Mouse (Mus musculus) heart, postnatal 0 days (tissue): ENCODE measurements around the gene Qsox1. TPM values are rescaled to one million over a fixed set of nuclear protein-coding genes. Genes with fewer than 3 reads are reported as not detected.

Experiments used
- ATAC-seq: fragments of 200-750 bp; cut with Nextera tagmentation; 2 replicates; pipeline ENCODE4 v1.8.0; 2017; ENCODE audit warnings: low read depth, moderate number of reproducible peaks, moderate library complexity; ENCODE audit not compliant: insufficient read depth
- DNase-seq: peaks from one replicate; pipeline ENCODE4 v3.0.0-alpha.2; 2016; ENCODE audit warnings: low spot score
- H3K27ac ChIP-seq: fragments of 300-500 bp; sonication (generic); 2 replicates; pipeline ENCODE4 v1.5.1; 2014; ENCODE audit warnings: low read depth, mild to moderate bottlenecking
- H3K27me3 ChIP-seq: fragments of 300-500 bp; sonication (generic); 2 replicates; pipeline ENCODE4 v1.6.1; 2014; ENCODE audit warnings: low read length, mixed read lengths; ENCODE audit not compliant: control insufficient read depth, insufficient read depth
- H3K36me3 ChIP-seq: fragments of 300-500 bp; sonication (generic); replicated peaks from 2 replicates; pipeline ENCODE4 v1.6.1; 2014; ENCODE audit warnings: low read length, mixed read lengths; ENCODE audit not compliant: control insufficient read depth, insufficient read depth
- H3K4me1 ChIP-seq: fragments of 300-500 bp; sonication (generic); 2 replicates; pipeline ENCODE4 v1.6.1; 2014; ENCODE audit warnings: antibody characterized with exemption; ENCODE audit not compliant: control insufficient read depth, insufficient read depth
- H3K4me2 ChIP-seq: fragments of 300-500 bp; sonication (generic); 2 replicates; pipeline ENCODE4 v1.6.1; 2014; ENCODE audit warnings: low read depth, mild to moderate bottlenecking, low read length, moderate library complexity
- H3K4me3 ChIP-seq: fragments of 300-500 bp; sonication (generic); 2 replicates; pipeline ENCODE4 v1.5.1; 2014; ENCODE audit warnings: low read depth, low read length
- H3K9ac ChIP-seq: fragments of 300-500 bp; sonication (generic); replicated peaks from 2 replicates; pipeline ENCODE4 v1.6.1; 2014; ENCODE audit warnings: low read depth, low read length, mixed read lengths
- H3K9me3 ChIP-seq: fragments of 300-500 bp; sonication (generic); replicated peaks from 2 replicates; pipeline ENCODE4 v1.6.1; 2016; ENCODE audit warnings: low read length; ENCODE audit not compliant: control insufficient read depth
- CTCF ChIP-seq: IDR thresholded peaks from 2 replicates; pipeline ENCODE4 v1.5.1; 2016; ENCODE audit warnings: antibody characterized with exemption, control low read depth, low read depth
- EP300 ChIP-seq: IDR thresholded peaks from 2 replicates; pipeline ENCODE4 v1.6.1; 2016; ENCODE audit warnings: antibody characterized with exemption, low read depth
- WGBS: fragments of 180-500 bp; shearing (Covaris S2); extraction: QIAGEN DNeasy Blood & Tissue Kit; methylation state at CpG from one replicate; pipeline ENCODE4 v1.1.7; 2014; 5-methylcytosine and 5-hydroxymethylcytosine counted together
- polyA plus RNA-seq: library from polyadenylated mRNA; unstranded; fragments of >200 nt; fragmentation: Nextera tagmentation; extraction: Ambion mirVana; gene quantifications from 2 replicates; pipeline ENCODE4 v1.2.1, GENCODE M21; 2015
- total RNA-seq: library from RNA; depleted of rRNA; stranded (reverse); fragments of >200 nt; gene quantifications from 2 replicates; pipeline ENCODE4 v1.2.3, GENCODE M21; 2014; ENCODE audit warnings: low replicate concordance

The Qsox1 gene
- total and polyA plus RNA-seq, 2 experiments from 2014 or later: 33.2 to 64.8 TPM

DNA sequence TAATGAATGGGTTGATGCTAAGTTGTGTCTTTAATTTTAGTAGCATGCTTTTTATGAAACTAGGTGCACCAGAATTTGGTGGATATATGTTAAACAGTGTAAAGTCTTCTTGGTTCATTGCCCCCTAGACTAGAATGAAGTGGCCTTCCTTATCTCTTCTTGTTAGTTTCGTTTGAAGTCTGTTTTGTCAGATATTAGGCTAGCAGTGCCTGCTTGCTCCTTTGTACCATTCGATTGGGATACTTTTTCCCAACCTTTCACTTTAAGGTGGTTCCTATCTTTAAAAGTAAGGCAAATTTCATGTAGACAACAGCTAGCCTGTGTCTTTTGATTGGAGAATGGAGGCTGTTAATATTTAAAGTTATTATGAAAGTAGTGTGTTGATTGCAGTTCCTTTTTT lies 23.0 kb upstream of the Qsox1 start:
- H3K9me3 ChIP-seq: no peaks in the 10 kb centered on the region
- H3K36me3 ChIP-seq: no peaks in the 10 kb centered on the region
- no peaks in the 10 kb centered on the region for H3K27me3 ChIP-seq
- TF ChIP-seq CTCF: no peak
- H3K9ac ChIP-seq: no peak overlapping the region
- ATAC-seq: no peak
- 42% methylated on average over 2 of the region's 2 CpGs for WGBS
- H3K27ac ChIP-seq: no peak overlapping the region
- H3K4me2 ChIP-seq: no peak overlapping the region
- no peaks in the 10 kb centered on the region for H3K4me1 ChIP-seq
- DNase-seq: no peak
- no peak overlapping the region for H3K4me3 ChIP-seq

DNA sequence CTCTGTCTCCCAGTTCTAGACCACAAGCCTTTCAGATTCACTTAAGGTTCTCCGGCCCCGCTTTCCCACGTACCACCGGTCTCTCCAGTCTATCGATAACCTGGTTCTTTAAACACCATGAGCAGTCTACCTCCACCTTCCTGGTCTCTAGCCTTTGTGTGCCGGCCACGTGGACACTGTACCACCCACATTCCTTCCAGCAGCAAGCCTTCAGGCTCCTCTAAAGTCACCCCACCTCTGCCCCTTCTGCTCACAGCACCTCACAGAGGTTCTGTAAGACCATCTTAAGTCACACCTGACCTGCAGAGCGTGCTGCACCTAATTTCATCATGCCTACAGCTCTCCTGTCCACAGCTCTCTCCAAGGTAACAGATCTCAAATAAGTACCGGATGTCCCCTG lies 20.9 kb upstream of the Qsox1 start:
- H3K36me3 ChIP-seq: no peaks in the 10 kb centered on the region
- WGBS: 83% methylated on average over 9 of the region's 9 CpGs
- no peaks in the 10 kb centered on the region for H3K27me3 ChIP-seq
- no peak for TF ChIP-seq CTCF
- TF ChIP-seq EP300: no peak
- H3K27ac ChIP-seq: no peak overlapping the region
- DNase-seq: no peak
- no peak overlapping the region for H3K9ac ChIP-seq
- H3K4me1 ChIP-seq: no peaks in the 10 kb centered on the region
- ATAC-seq: no peak
- H3K4me2 ChIP-seq: no peak overlapping the region
- no peak overlapping the region for H3K4me3 ChIP-seq
- no peaks in the 10 kb centered on the region for H3K9me3 ChIP-seq

DNA sequence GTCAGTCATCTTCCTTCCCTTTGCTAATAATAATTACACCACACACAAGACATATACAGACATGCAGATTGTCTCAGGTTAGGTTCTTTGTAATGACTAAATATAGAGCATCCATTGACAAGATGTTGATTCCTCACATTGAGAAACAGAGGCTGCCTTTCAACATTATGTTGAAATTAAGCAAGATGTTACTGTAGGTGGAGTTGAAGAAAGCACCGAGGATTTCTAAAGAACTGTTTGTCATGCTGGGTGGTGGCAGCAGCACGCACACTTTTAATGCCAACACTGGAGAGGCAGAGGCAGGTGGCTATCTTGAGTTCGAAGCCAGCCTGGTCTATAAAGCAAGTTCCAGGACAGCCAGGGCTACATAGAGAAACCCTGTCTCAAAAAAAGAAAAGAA lies 19.3 kb upstream of the Qsox1 start:
- ATAC-seq: no peak
- H3K4me3 ChIP-seq: no peak overlapping the region
- H3K9ac ChIP-seq: no peak overlapping the region
- H3K27ac ChIP-seq: no peak overlapping the region
- TF ChIP-seq CTCF (no peak), EP300 (no peak)
- no peaks in the 10 kb centered on the region for H3K36me3 ChIP-seq
- no peak for DNase-seq
- H3K27me3 ChIP-seq: no peaks in the 10 kb centered on the region
- H3K4me2 ChIP-seq: no peak overlapping the region
- WGBS: 81% methylated on average over 3 of the region's 3 CpGs
- H3K4me1 ChIP-seq: no peaks in the 10 kb centered on the region
- no peaks in the 10 kb centered on the region for H3K9me3 ChIP-seq

DNA sequence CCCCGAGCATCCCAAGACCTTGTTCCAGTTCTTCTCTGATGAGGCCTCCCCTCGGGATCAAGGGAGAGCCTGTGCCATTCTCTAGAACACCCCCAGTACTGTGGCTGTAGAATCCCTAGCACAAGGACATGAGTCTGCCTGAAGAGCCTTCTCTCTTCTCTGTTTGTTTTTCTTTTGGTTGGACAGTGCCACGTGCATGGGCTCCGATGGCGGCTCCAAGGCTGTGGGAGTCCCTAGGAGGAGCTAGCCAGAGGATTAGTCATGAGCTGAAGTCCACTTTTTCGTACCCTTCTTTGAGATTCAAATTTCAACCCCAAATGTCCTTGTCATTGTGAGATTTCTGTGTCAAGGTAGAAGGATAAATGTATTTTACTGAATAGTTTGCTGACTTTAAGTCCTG lies 18.2 kb upstream of the Qsox1 start:
- ATAC-seq (no peak), DNase-seq (no peak)
- WGBS: 65% methylated on average over 6 of the region's 6 CpGs
- Histone ChIP-seq H3K4me1 (no peaks in the 10 kb centered on the region), H3K27me3 (no peaks in the 10 kb centered on the region), H3K27ac (no peak overlapping the region), H3K9ac (no peak overlapping the region), H3K9me3 (no peaks in the 10 kb centered on the region), H3K4me2 (no peak overlapping the region), H3K36me3 (no peaks in the 10 kb centered on the region), H3K4me3 (no peak overlapping the region)
- TF ChIP-seq CTCF (no peak), EP300 (no peak)

DNA sequence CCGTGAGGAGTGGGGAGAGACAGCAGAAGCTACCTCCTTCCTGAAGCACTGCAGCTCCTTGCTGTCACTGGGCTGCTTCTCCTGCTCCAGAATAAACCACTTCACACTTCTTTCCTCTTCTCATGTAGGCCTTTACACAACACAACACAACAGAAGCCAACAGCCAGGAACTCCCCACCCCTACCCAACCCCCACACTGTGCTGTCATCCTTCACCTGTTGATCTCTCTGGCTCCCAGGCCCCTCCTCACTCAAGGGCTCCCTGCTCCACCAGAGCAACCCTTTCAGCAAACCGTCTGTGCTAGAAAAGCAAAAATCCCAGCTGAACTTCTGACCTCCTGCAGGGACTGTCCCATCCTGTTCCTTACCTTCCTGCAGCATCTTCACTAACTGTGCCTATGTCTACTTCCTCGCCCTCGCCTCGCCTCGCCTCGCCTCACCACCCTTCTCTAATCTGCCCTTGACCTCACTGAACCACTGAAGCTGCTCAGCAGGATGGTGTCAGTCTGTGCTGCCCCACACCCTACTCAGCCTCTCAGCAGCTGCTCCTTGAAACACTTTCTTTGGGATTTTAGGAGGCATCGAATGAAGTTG lies 15.1 kb upstream of the Qsox1 start:
- Histone ChIP-seq H3K4me1 (no peaks in the 10 kb centered on the region), H3K36me3 (no peaks in the 10 kb centered on the region), H3K4me2 (no peak overlapping the region), H3K9me3 (no peaks in the 10 kb centered on the region), H3K9ac (no peak overlapping the region), H3K27ac (no peak overlapping the region), H3K27me3 (no peaks in the 10 kb centered on the region), H3K4me3 (no peak overlapping the region)
- no peak for ATAC-seq
- no peak for TF ChIP-seq CTCF
- TF ChIP-seq EP300: no peak
- WGBS: 41% methylated on average over 8 of the region's 8 CpGs
- DNase-seq: no peak

DNA sequence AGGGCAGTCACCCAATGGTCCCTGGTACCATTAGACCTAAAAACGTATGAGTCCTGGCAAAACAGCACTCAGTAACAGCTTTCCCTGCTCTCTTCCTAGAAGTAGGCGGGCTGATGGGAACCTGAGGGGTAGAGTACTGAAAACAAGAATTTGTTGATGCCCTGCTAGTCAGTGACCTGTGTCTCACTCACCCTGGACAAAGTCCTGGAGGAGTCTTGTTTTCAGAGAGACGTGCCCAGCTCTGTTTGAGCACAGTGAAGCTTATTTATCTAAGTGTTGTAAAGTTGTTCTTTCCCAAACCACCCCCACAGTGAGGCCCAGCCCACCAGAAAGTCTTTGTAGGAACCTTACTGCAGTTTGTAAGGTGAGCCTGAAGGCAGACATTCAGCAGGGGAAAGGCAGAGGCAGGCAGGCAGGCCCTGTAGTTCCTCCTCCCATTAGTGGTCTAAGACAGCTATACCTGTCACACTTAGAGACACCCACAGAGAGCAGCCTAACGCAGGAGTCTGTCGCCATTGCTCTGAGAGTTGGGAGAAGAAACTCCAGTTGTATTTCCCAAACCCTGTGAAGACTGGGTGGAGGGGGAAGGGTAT lies 14.2 kb upstream of the Qsox1 start:
- no peak overlapping the region for H3K27ac ChIP-seq
- no peaks in the 10 kb centered on the region for H3K27me3 ChIP-seq
- H3K36me3 ChIP-seq: no peaks in the 10 kb centered on the region
- TF ChIP-seq CTCF (no peak), EP300 (no peak)
- no peak overlapping the region for H3K4me2 ChIP-seq
- DNase-seq: no peak
- ATAC-seq: no peak
- H3K9me3 ChIP-seq: peaks cover 2% of the 10 kb centered on the region; the same call in 1 of the 2 replicates
- no peak overlapping the region for H3K4me3 ChIP-seq
- H3K4me1 ChIP-seq: no peaks in the 10 kb centered on the region
- no peak overlapping the region for H3K9ac ChIP-seq
- 49% methylated on average over 5 of the region's 5 CpGs for WGBS
